Mouse (Mus musculus) stomach, embryonic 14.5 days (tissue): ENCODE results near the gene Spata22. TPM values are rescaled to one million over a fixed set of nuclear protein-coding genes. Genes with fewer than 3 reads are reported as not detected.
A peak's percentile ranks its signal among the peaks of the same experiment; 100 is the strongest.
"Not testable (repeated sequence)": the region's sequence is repeated elsewhere in the genome, so short reads cannot be mapped to it uniquely, and the experiment has no call there.

ENCODE experiments used
- ATAC-seq: fragments of 200-750 bp; cut with Nextera tagmentation; 2 replicates; pipeline ENCODE4 v1.8.0; 2017; ENCODE audit warnings: low read depth, moderate TSS enrichment; ENCODE audit not compliant: insufficient number of reproducible peaks, insufficient read depth, low FRiP score
- H3K27ac ChIP-seq: fragments of 300-500 bp; sonication (generic); 2 replicates; pipeline ENCODE4 v1.5.1; 2014; ENCODE audit warnings: mild to moderate bottlenecking, low read length, moderate library complexity, mixed read lengths
- H3K27me3 ChIP-seq: fragments of 300-500 bp; sonication (generic); 2 replicates; pipeline ENCODE4 v1.6.1; 2014; ENCODE audit warnings: low read length, control low read depth, mixed read lengths; ENCODE audit not compliant: control insufficient read depth, insufficient read depth
- H3K36me3 ChIP-seq: fragments of 300-500 bp; sonication (generic); 2 replicates; pipeline ENCODE4 v1.6.1; 2014; ENCODE audit warnings: mild to moderate bottlenecking, control low read depth, low read length, moderate library complexity, mixed read lengths; ENCODE audit not compliant: control insufficient read depth, insufficient read depth
- H3K4me1 ChIP-seq: fragments of 300-500 bp; sonication (generic); 2 replicates; pipeline ENCODE4 v1.6.1; 2014; ENCODE audit warnings: low read length, control low read depth, mixed read lengths; ENCODE audit not compliant: control insufficient read depth, insufficient read depth
- H3K4me2 ChIP-seq: fragments of 300-500 bp; sonication (generic); replicated peaks from 2 replicates; pipeline ENCODE4 v1.6.1; 2014; ENCODE audit warnings: low read depth, low read length, control low read depth
- H3K4me3 ChIP-seq: fragments of 300-500 bp; sonication (generic); 2 replicates; pipeline ENCODE4 v1.5.1; 2014; ENCODE audit warnings: low read depth, low read length, control low read depth
- H3K9ac ChIP-seq: fragments of 300-500 bp; sonication (generic); replicated peaks from 2 replicates; pipeline ENCODE4 v1.6.1; 2014; ENCODE audit warnings: low read depth, mild to moderate bottlenecking, control low read depth, low read length, moderate library complexity, mixed read lengths
- H3K9me3 ChIP-seq: fragments of 300-500 bp; sonication (generic); 2 replicates; pipeline ENCODE4 v1.6.1; 2016; ENCODE audit warnings: low read depth, low read length, control low read depth; ENCODE audit not compliant: control insufficient read depth
- whole genome bisulfite sequencing: fragments of 180-500 bp; shearing (Covaris S2); extraction: QIAGEN DNeasy Blood & Tissue Kit; methylation state at CpG from one replicate; pipeline ENCODE4 v1.1.7; 2014; 5-methylcytosine and 5-hydroxymethylcytosine counted together
- polyA plus RNA-seq: library from polyadenylated mRNA; unstranded; fragments of >200 nt; fragmentation: Nextera tagmentation; extraction: Ambion mirVana; gene quantifications from 2 replicates; pipeline ENCODE4 v1.2.1, GENCODE M21; 2014

Spata22 gene
- polyA plus RNA-seq, 1 experiment from 2014 or later = not detected

GRCm38 (mm10) chr11:73318581-73318980 is 11.0 kb upstream of the Spata22 start:
- H3K9ac ChIP-seq, H3K27ac ChIP-seq, ATAC-seq, H3K4me2 ChIP-seq, H3K36me3 ChIP-seq, H3K4me3 ChIP-seq, H3K9me3 ChIP-seq, H3K27me3 ChIP-seq, H3K4me1 ChIP-seq: not testable (repeated sequence)
- 65% methylated on average over 2 of the region's 2 CpGs for WGBS

GRCm38 (mm10) chr11:73321064-73321463 is 8.5 kb upstream of the Spata22 start:
- H3K36me3 ChIP-seq, H3K9ac ChIP-seq, H3K27ac ChIP-seq, H3K27me3 ChIP-seq, H3K4me1 ChIP-seq, ATAC-seq, H3K4me3 ChIP-seq, H3K9me3 ChIP-seq, H3K4me2 ChIP-seq: not testable (repeated sequence)
- 91% methylated on average over 13 of the region's 13 CpGs for WGBS

- Histone ChIP-seq H3K4me3 (no peak overlapping the region), H3K4me2 (0 out of 2 replicates have a peak overlapping the region, but pooled peaks have one; percentile 8), H3K27ac (no peak overlapping the region), H3K4me1 (0 out of 2 replicates have a peak, but pooled peaks cover 2% of the 10 kb centered on the region), H3K27me3 (no peaks in the 10 kb centered on the region), H3K36me3 (no peaks in the 10 kb centered on the region), H3K9me3 (no peaks in the 10 kb centered on the region), H3K9ac (no peak overlapping the region)
- no peak for ATAC-seq
- 61% methylated on average over 9 of the region's 9 CpGs for WGBS
These were observed 5.4 kb upstream of the Spata22 start for GRCm38 (mm10) chr11:73323906-73324830.

GRCm38 (mm10) chr11:73326485-73326886 is 3.1 kb upstream of the Spata22 start:
- H3K4me1 ChIP-seq = 0 out of 2 replicates have a peak, but pooled peaks cover 2% of the 10 kb centered on the region
- no peaks in the 10 kb centered on the region for H3K36me3 ChIP-seq
- no peak overlapping the region for H3K9ac ChIP-seq
- H3K9me3 ChIP-seq = no peaks in the 10 kb centered on the region
- peak overlapping the region; percentile 17; the same call in 1 of the 2 replicates for H3K4me2 ChIP-seq
- no peak for ATAC-seq
- H3K27me3 ChIP-seq = no peaks in the 10 kb centered on the region
- WGBS = 27% methylated on average over 12 of the region's 12 CpGs
- peak overlapping the region; percentile 39; the same call in 1 of the 2 replicates for H3K27ac ChIP-seq
- no peak overlapping the region for H3K4me3 ChIP-seq

GRCm38 (mm10) chr11:73327361-73327760 is 2.2 kb upstream of the Spata22 start:
- no peaks in the 10 kb centered on the region for H3K27me3 ChIP-seq
- H3K9ac ChIP-seq = no peak overlapping the region
- H3K4me1 ChIP-seq = 0 out of 2 replicates have a peak, but pooled peaks cover 2% of the 10 kb centered on the region
- WGBS = 36% methylated on average over 4 of the region's 4 CpGs
- H3K4me2 ChIP-seq = no peak overlapping the region
- no peaks in the 10 kb centered on the region for H3K36me3 ChIP-seq
- H3K9me3 ChIP-seq = no peaks in the 10 kb centered on the region
- peak; percentile 56; the same call in 1 of the 2 replicates for ATAC-seq
- H3K4me3 ChIP-seq = no peak overlapping the region
- H3K27ac ChIP-seq = 0 out of 2 replicates have a peak overlapping the region, but pooled peaks have one; percentile 6

GRCm38 (mm10) chr11:73333357-73333756 is 3.8 kb downstream of the Spata22 start:
- no peaks in the 10 kb centered on the region for H3K27me3 ChIP-seq
- no peak overlapping the region for H3K9ac ChIP-seq
- H3K4me3 ChIP-seq = no peak overlapping the region
- ATAC-seq = no peak
- no peaks in the 10 kb centered on the region for H3K4me1 ChIP-seq
- H3K27ac ChIP-seq = no peak overlapping the region
- no peaks in the 10 kb centered on the region for H3K9me3 ChIP-seq
- H3K36me3 ChIP-seq = no peaks in the 10 kb centered on the region
- H3K4me2 ChIP-seq = no peak overlapping the region
- WGBS = 74% methylated on average over 2 of the region's 2 CpGs

- no peak overlapping the region for H3K4me2 ChIP-seq
- no peak for ATAC-seq
- H3K9ac ChIP-seq = no peak overlapping the region
- H3K4me3 ChIP-seq = no peak overlapping the region
- H3K9me3 ChIP-seq = no peaks in the 10 kb centered on the region
- H3K27ac ChIP-seq = no peak overlapping the region
- WGBS = 62% methylated on average over 4 of the region's 4 CpGs
- no peaks in the 10 kb centered on the region for H3K4me1 ChIP-seq
- no peaks in the 10 kb centered on the region for H3K36me3 ChIP-seq
- no peaks in the 10 kb centered on the region for H3K27me3 ChIP-seq
These were observed 7.4 kb downstream of the Spata22 start for GRCm38 (mm10) chr11:73336919-73337318.

GRCm38 (mm10) chr11:73350483-73350882 is 20.9 kb downstream of the Spata22 start, which contains the start of gene Olfr20:
Gene Olfr20, plus strand, starts transcription at chr11:73350783.
- H3K9me3 ChIP-seq = no peaks in the 10 kb centered on the region
- H3K27me3 ChIP-seq = no peaks in the 10 kb centered on the region
- no peak for ATAC-seq
- H3K36me3 ChIP-seq = no peaks in the 10 kb centered on the region
- no peak within 1 kb of the TSS for H3K9ac ChIP-seq
- no peak within 1 kb of the TSS for H3K4me2 ChIP-seq
- H3K4me3 ChIP-seq = no peak within 1 kb of the TSS
- WGBS = 44% methylated on average over 3 of the region's 3 CpGs
- H3K4me1 ChIP-seq = no peaks in the 10 kb centered on the region
- no peak within 1 kb of the TSS for H3K27ac ChIP-seq
